Mouse (Mus musculus): ENCODE data around the gene Pde4d. TPM values are rescaled to one million over a fixed set of nuclear protein-coding genes. Genes with fewer than 3 reads are reported as not detected.

Pde4d gene
- polyA plus RNA-seq, 1 experiment = 34.7 TPM

DNA sequence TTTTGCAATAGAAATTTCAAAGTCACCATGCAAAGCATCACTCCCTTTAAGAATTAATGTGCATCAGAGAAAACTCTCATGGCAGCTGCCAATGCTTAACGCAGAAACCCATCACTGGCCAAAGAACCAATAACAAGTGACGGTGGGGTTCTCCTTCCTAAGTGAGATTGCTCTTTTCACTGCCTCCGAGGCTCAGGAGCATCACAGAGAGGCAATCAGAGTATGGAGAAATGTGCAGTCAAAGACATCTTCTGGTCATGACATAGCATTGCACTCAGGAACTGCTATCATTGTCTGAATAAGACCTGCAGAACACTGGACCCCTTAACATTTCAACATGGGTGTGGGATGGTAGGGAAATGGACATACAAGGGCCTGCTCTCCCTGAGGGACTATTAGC, 892.2 kb downstream of the Pde4d start:
- no peak overlapping the region for H3K27ac ChIP-seq (ENCODE audit: insufficient read depth, low read length)
- no peak overlapping the region for H3K4me3 ChIP-seq (ENCODE audit: insufficient read depth, low read length)
- peak; percentile 30; the same call in 1 of the 2 replicates for TF ChIP-seq CTCF (IDR thresholded peaks at IDR 0.05; ENCODE audit: extremely low read depth, insufficient read depth, low read length)
- TF ChIP-seq POLR2A (IDR thresholded peaks at IDR 0.05; ENCODE audit: extremely low read depth, insufficient read depth, low read length) = no peak
- no peaks in the 10 kb centered on the region for H3K4me1 ChIP-seq (ENCODE audit: control insufficient read depth, insufficient read depth, low read length)

DNA sequence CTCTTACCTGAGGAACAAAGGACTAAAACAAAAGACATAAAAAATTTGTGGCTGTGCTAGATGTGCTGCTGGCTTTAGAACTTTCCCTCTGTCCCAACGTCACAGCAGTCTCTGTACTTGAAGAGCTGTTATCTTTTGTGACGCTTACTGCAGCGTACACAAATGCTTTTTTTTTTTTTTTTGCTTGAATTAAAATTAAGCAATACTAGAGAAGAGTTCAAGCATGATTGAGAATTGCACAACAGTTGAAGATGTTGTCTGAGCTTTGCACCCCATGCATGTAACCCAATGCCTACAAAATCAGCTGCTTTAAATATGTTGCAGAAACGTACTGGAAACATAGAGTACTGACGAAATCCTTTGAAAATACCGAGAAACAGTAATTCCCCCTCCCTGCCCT, 892.7 kb downstream of the Pde4d start:
- Histone ChIP-seq H3K4me1 (ENCODE audit: control insufficient read depth, insufficient read depth, low read length) (no peaks in the 10 kb centered on the region), H3K4me3 (ENCODE audit: insufficient read depth, low read length) (no peak overlapping the region), H3K27ac (ENCODE audit: insufficient read depth, low read length) (no peak overlapping the region)
- no peak for TF ChIP-seq POLR2A (IDR thresholded peaks at IDR 0.05; ENCODE audit: extremely low read depth, insufficient read depth, low read length)
- TF ChIP-seq CTCF (IDR thresholded peaks at IDR 0.05; ENCODE audit: extremely low read depth, insufficient read depth, low read length) = no peak

- no peak for TF ChIP-seq POLR2A (IDR thresholded peaks at IDR 0.05; ENCODE audit: extremely low read depth, insufficient read depth, low read length)
- peak; percentile 95 for TF ChIP-seq CTCF (IDR thresholded peaks at IDR 0.05; ENCODE audit: extremely low read depth, insufficient read depth, low read length)
- Histone ChIP-seq H3K27ac (ENCODE audit: insufficient read depth, low read length) (no peak overlapping the region), H3K4me3 (ENCODE audit: insufficient read depth, low read length) (no peak overlapping the region), H3K4me1 (ENCODE audit: control insufficient read depth, insufficient read depth, low read length) (no peaks in the 10 kb centered on the region)
These were observed 893.8 kb downstream of the Pde4d start for GRCm38 (mm10) chr13:109343596-109343995.

- H3K27ac ChIP-seq (ENCODE audit: insufficient read depth, low read length) = no peak overlapping the region
- TF ChIP-seq CTCF (IDR thresholded peaks at IDR 0.05; ENCODE audit: extremely low read depth, insufficient read depth, low read length) = no peak
- TF ChIP-seq POLR2A (IDR thresholded peaks at IDR 0.05; ENCODE audit: extremely low read depth, insufficient read depth, low read length) = no peak
- no peak overlapping the region for H3K4me3 ChIP-seq (ENCODE audit: insufficient read depth, low read length)
- no peaks in the 10 kb centered on the region for H3K4me1 ChIP-seq (ENCODE audit: control insufficient read depth, insufficient read depth, low read length)
These were observed 898.0 kb downstream of the Pde4d start for GRCm38 (mm10) chr13:109347770-109348169.

DNA sequence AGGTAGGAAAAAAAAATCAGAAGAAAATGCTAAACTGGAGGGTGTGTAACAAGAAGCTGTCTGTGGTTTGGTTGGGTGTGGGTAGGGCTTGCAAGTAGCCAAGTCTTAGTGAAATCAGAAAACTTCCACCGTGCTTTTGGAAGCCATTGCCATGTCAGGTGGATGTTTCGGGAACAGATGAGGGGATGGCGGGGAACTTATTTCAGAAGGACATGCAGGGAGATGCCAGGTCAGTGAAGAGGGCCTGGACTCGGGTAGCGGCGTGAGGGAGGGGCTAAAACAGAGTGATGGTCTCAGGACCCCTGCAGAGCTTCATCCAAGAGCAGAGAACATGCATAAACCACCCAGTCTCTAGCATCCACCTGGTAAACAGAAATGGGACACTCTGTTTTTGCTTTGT, 898.6 kb downstream of the Pde4d start:
- H3K27ac ChIP-seq (ENCODE audit: insufficient read depth, low read length) = no peak overlapping the region

GRCm38 (mm10) chr13:109350100-109350499, 900.4 kb downstream of the Pde4d start:
- Histone ChIP-seq H3K4me3 (ENCODE audit: insufficient read depth, low read length) (no peak overlapping the region), H3K27ac (ENCODE audit: insufficient read depth, low read length) (no peak overlapping the region), H3K4me1 (ENCODE audit: control insufficient read depth, insufficient read depth, low read length) (peaks cover 3% of the 10 kb centered on the region)
- TF ChIP-seq POLR2A (IDR thresholded peaks at IDR 0.05; ENCODE audit: extremely low read depth, insufficient read depth, low read length) (no peak), CTCF (IDR thresholded peaks at IDR 0.05; ENCODE audit: extremely low read depth, insufficient read depth, low read length) (no peak)

More for the DNA sequence above, 898.6 kb downstream of the Pde4d start:
- no peak overlapping the region for H3K4me3 ChIP-seq (ENCODE audit: insufficient read depth, low read length)
- no peaks in the 10 kb centered on the region for H3K4me1 ChIP-seq (ENCODE audit: control insufficient read depth, insufficient read depth, low read length)
- TF ChIP-seq CTCF (IDR thresholded peaks at IDR 0.05; ENCODE audit: extremely low read depth, insufficient read depth, low read length) (no peak), POLR2A (IDR thresholded peaks at IDR 0.05; ENCODE audit: extremely low read depth, insufficient read depth, low read length) (no peak)

DNA sequence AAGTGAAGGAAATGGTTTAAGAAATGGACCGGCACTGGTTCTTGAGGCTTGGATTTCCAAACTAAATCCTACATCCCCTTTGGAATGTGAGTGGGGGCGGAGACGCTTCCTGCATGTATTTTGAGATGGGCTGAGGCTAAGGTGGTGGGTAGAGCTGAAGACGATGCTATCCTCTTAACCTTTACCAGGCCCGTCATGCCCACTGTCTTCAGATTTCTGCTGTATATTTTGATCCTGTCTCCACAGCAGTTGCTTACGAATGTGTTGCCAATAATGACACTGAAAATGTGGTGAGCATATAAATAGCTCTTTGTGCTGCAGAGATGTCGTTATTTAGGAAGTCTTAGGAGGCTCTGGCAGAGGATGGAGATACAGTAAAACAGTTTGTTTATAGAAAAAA, 904.3 kb downstream of the Pde4d start:
- no peak for TF ChIP-seq CTCF (IDR thresholded peaks at IDR 0.05; ENCODE audit: extremely low read depth, insufficient read depth, low read length)
- TF ChIP-seq POLR2A (IDR thresholded peaks at IDR 0.05; ENCODE audit: extremely low read depth, insufficient read depth, low read length) = no peak
- Histone ChIP-seq H3K4me3 (ENCODE audit: insufficient read depth, low read length) (no peak overlapping the region), H3K4me1 (ENCODE audit: control insufficient read depth, insufficient read depth, low read length) (peaks cover 3% of the 10 kb centered on the region), H3K27ac (ENCODE audit: insufficient read depth, low read length) (no peak overlapping the region)

- Histone ChIP-seq H3K4me3 (ENCODE audit: insufficient read depth, low read length) (no peak overlapping the region), H3K27ac (ENCODE audit: insufficient read depth, low read length) (no peak overlapping the region), H3K4me1 (ENCODE audit: control insufficient read depth, insufficient read depth, low read length) (peaks cover 3% of the 10 kb centered on the region)
- TF ChIP-seq CTCF (IDR thresholded peaks at IDR 0.05; ENCODE audit: extremely low read depth, insufficient read depth, low read length) = peak; percentile 50; the same call in 1 of the 2 replicates
- TF ChIP-seq POLR2A (IDR thresholded peaks at IDR 0.05; ENCODE audit: extremely low read depth, insufficient read depth, low read length) = no peak
These were observed 906.5 kb downstream of the Pde4d start for GRCm38 (mm10) chr13:109356252-109356651.

- Histone ChIP-seq H3K27ac (ENCODE audit: insufficient read depth, low read length) (no peak overlapping the region), H3K4me3 (ENCODE audit: insufficient read depth, low read length) (no peak overlapping the region), H3K4me1 (ENCODE audit: control insufficient read depth, insufficient read depth, low read length) (no peaks in the 10 kb centered on the region)
- TF ChIP-seq POLR2A (IDR thresholded peaks at IDR 0.05; ENCODE audit: extremely low read depth, insufficient read depth, low read length) = no peak
- no peak for TF ChIP-seq CTCF (IDR thresholded peaks at IDR 0.05; ENCODE audit: extremely low read depth, insufficient read depth, low read length)
These were observed 910.2 kb downstream of the Pde4d start for GRCm38 (mm10) chr13:109359994-109360393.

DNA sequence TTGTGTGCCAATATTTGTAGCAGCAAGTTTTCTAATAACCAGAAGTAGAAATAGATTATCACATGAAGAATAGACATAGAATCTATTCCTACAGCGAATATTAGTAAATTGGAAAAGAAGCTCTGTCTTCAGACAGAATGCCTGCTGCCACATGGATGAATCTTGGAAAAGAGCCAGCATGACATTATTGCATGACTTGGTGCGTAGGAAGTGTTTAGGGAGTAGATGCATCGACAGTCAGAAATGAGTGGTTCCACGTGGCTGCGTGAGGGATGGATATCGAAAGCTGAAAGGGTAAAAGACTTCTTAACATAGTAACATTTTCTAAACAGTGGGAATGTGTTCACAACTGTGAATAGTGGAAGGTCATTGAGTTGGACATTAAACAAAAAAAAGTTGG, 912.6 kb downstream of the Pde4d start:
- no peak for TF ChIP-seq POLR2A (IDR thresholded peaks at IDR 0.05; ENCODE audit: extremely low read depth, insufficient read depth, low read length)
- no peak for TF ChIP-seq CTCF (IDR thresholded peaks at IDR 0.05; ENCODE audit: extremely low read depth, insufficient read depth, low read length)
- H3K4me1 ChIP-seq (ENCODE audit: control insufficient read depth, insufficient read depth, low read length) = no peaks in the 10 kb centered on the region
- H3K4me3 ChIP-seq (ENCODE audit: insufficient read depth, low read length) = no peak overlapping the region

More for the DNA sequence above, 912.6 kb downstream of the Pde4d start:
- no peak overlapping the region for H3K27ac ChIP-seq (ENCODE audit: insufficient read depth, low read length)
